Mouse (Mus musculus) MEL (cell line): ENCODE data around the gene Il4. TPM values are rescaled to one million over a fixed set of nuclear protein-coding genes. Genes with fewer than 3 reads are reported as not detected.

Experiments used
- DNase-seq: peaks from one replicate; pipeline ENCODE4 v3.0.0; 2011; ENCODE audit warnings: low read depth, low spot score
- H3K27ac ChIP-seq: 2 replicates; pipeline ENCODE4 v1.5.1; 2012; ENCODE audit warnings: low read depth, mild to moderate bottlenecking, control low read depth, low read length, moderate library complexity; ENCODE audit not compliant: control insufficient read depth
- H3K27me3 ChIP-seq, 2 experiments: fragments of 150-350 bp in 1 of 2; sonication (generic) in 1 of 2; 2 replicates each; pipeline ENCODE4 v1.6.1; 2012; ENCODE audit warnings: low read length in 2 of 2, mild to moderate bottlenecking in 2 of 2, improper control_type of control experiment in 1 of 2, moderate library complexity in 1 of 2; ENCODE audit not compliant: insufficient read depth in 2 of 2, control insufficient read depth in 1 of 2
- H3K36me3 ChIP-seq, 2 experiments: 2 replicates each; pipeline ENCODE4 v1.6.1; 2012 to 2014; ENCODE audit warnings: low read length in 2 of 2, improper control_type of control experiment in 1 of 2, inconsistent platforms in 1 of 2, mild to moderate bottlenecking in 1 of 2; ENCODE audit not compliant: insufficient read depth in 2 of 2, control insufficient read depth in 1 of 2
- H3K4me1 ChIP-seq, 2 experiments: fragments of 150-350 bp in 1 of 2; sonication (generic) in 1 of 2; 2 replicates each; pipeline ENCODE4 v1.6.1; 2012; ENCODE audit warnings: low read length in 2 of 2, improper control_type of control experiment in 1 of 2, mild to moderate bottlenecking in 1 of 2; ENCODE audit not compliant: insufficient read depth in 2 of 2, control insufficient read depth in 1 of 2
- H3K4me3 ChIP-seq, 2 experiments: fragments of 150-350 bp in 1 of 2; sonication (generic) in 1 of 2; 2 replicates each; pipeline ENCODE4 v1.5.1; 2012; ENCODE audit warnings: low read depth in 2 of 2, low read length in 2 of 2, mild to moderate bottlenecking in 2 of 2, moderate library complexity in 2 of 2, control low read depth in 1 of 2, improper control_type of control experiment in 1 of 2; ENCODE audit not compliant: control insufficient read depth in 1 of 2, insufficient read depth in 1 of 2
- H3K79me2 ChIP-seq: 2 replicates; pipeline ENCODE4 v1.6.1; 2012; ENCODE audit warnings: mild to moderate bottlenecking, low read length, moderate library complexity; ENCODE audit not compliant: control insufficient read depth, poor library complexity, insufficient read depth
- H3K9ac ChIP-seq: 2 replicates; pipeline ENCODE4 v1.6.1; 2012; ENCODE audit warnings: low read depth, mild to moderate bottlenecking, control low read depth, low read length, moderate library complexity; ENCODE audit not compliant: control insufficient read depth, poor library complexity, severe bottlenecking
- H3K9me3 ChIP-seq: fragments of 150-350 bp; sonication (generic); replicated peaks from 2 replicates; pipeline ENCODE4 v1.6.1; 2012; ENCODE audit warnings: mild to moderate bottlenecking, low read length, improper control_type of control experiment, moderate library complexity; ENCODE audit not compliant: insufficient read depth
- BHLHE40 ChIP-seq: IDR thresholded peaks from 2 replicates; pipeline ENCODE4 v1.6.1; 2012; ENCODE audit warnings: low read depth, mild to moderate bottlenecking, inconsistent platforms, low read length, improper control_type of control experiment, borderline replicate concordance
- CHD1 ChIP-seq: IDR thresholded peaks from 2 replicates; pipeline ENCODE4 v1.6.1; 2012; ENCODE audit warnings: low read depth, mild to moderate bottlenecking, inconsistent platforms, low read length, improper control_type of control experiment
- CHD2 ChIP-seq: IDR thresholded peaks from 2 replicates; pipeline ENCODE4 v1.6.1; 2011; ENCODE audit warnings: low read length, improper control_type of control experiment
- CTCF ChIP-seq, 3 experiments: IDR thresholded peaks in 2 of 3; conservative IDR thresholded peaks in 1 of 3; 2 replicates each; pipeline ENCODE4 v1.5.1; 2011 to 2012; ENCODE audit warnings: low read length in 3 of 3, low read depth in 2 of 3, mild to moderate bottlenecking in 2 of 3, improper control_type of control experiment in 1 of 3, inconsistent platforms in 1 of 3, mixed read lengths in 1 of 3, moderate library complexity in 1 of 3; ENCODE audit not compliant: control insufficient read depth in 1 of 3, insufficient read depth in 1 of 3, poor library complexity in 1 of 3, severe bottlenecking in 1 of 3
- EP300 ChIP-seq, 2 experiments: IDR thresholded peaks; 2 replicates each; pipeline ENCODE4 v1.6.1; 2011; ENCODE audit warnings: improper control_type of control experiment in 2 of 2, low read length in 2 of 2, low read depth in 1 of 2, mild to moderate bottlenecking in 1 of 2
- ETS1 ChIP-seq: IDR thresholded peaks from 2 replicates; pipeline ENCODE4 v1.6.1; 2012; ENCODE audit warnings: low read depth, mild to moderate bottlenecking, inconsistent platforms, low read length, improper control_type of control experiment, moderate library complexity
- GATA1 ChIP-seq: IDR thresholded peaks from 2 replicates; pipeline ENCODE4 v1.6.1; 2011; ENCODE audit warnings: low read depth, low read length, improper control_type of control experiment
- KAT2A ChIP-seq: conservative IDR thresholded peaks from 2 replicates; pipeline ENCODE4 v1.6.1; 2012; ENCODE audit warnings: low read depth, low read length, improper control_type of control experiment, inconsistent platforms
- MAFK ChIP-seq: IDR thresholded peaks from 2 replicates; pipeline ENCODE4 v1.6.1; 2011; ENCODE audit warnings: low read depth, mild to moderate bottlenecking, low read length, improper control_type of control experiment, borderline replicate concordance
- MAX ChIP-seq: IDR thresholded peaks from 2 replicates; pipeline ENCODE4 v1.6.1; 2011; ENCODE audit warnings: low read length, improper control_type of control experiment
- MEF2A ChIP-seq: IDR thresholded peaks from 2 replicates; pipeline ENCODE4 v1.6.1; 2014; ENCODE audit warnings: low read depth, mild to moderate bottlenecking, inconsistent platforms, low read length, improper control_type of control experiment; ENCODE audit not compliant: poor library complexity, insufficient replicate concordance, severe bottlenecking; ENCODE audit errors: extremely low read depth
- MXI1 ChIP-seq: IDR thresholded peaks from 2 replicates; pipeline ENCODE4 v1.6.1; 2011; ENCODE audit warnings: mild to moderate bottlenecking, low read depth, low read length, improper control_type of control experiment
- MYB ChIP-seq: IDR thresholded peaks from 2 replicates; pipeline ENCODE4 v1.6.1; 2011; ENCODE audit warnings: mild to moderate bottlenecking, low read depth, low read length, improper control_type of control experiment
- MYC ChIP-seq: IDR thresholded peaks from 2 replicates; pipeline ENCODE4 v1.6.1; 2011; ENCODE audit warnings: low read depth, mild to moderate bottlenecking, low read length, improper control_type of control experiment, moderate library complexity
- NRF1 ChIP-seq: IDR thresholded peaks from 2 replicates; pipeline ENCODE4 v1.6.1; 2014; ENCODE audit warnings: low read depth, mild to moderate bottlenecking, inconsistent platforms, low read length, improper control_type of control experiment, moderate library complexity; ENCODE audit not compliant: poor library complexity, insufficient read depth, severe bottlenecking
- POLR2A ChIP-seq, 2 experiments: IDR thresholded peaks; 2 replicates each; pipeline ENCODE4 v1.6.1; 2011 to 2012; ENCODE audit warnings: low read length in 2 of 2, mild to moderate bottlenecking in 2 of 2, control low read depth in 1 of 2, improper control_type of control experiment in 1 of 2, low read depth in 1 of 2, moderate library complexity in 1 of 2; ENCODE audit not compliant: control insufficient read depth in 1 of 2, insufficient read depth in 1 of 2, poor library complexity in 1 of 2
- RAD21 ChIP-seq: IDR thresholded peaks from 2 replicates; pipeline ENCODE4 v1.6.1; 2011; ENCODE audit warnings: mild to moderate bottlenecking, low read depth, low read length, improper control_type of control experiment
- RCOR1 ChIP-seq: IDR thresholded peaks from 2 replicates; pipeline ENCODE4 v1.6.1; 2012; ENCODE audit warnings: low read depth, mild to moderate bottlenecking, inconsistent platforms, low read length, improper control_type of control experiment
- SIN3A ChIP-seq: IDR thresholded peaks from 2 replicates; pipeline ENCODE4 v1.6.1; 2012; ENCODE audit warnings: low read length, improper control_type of control experiment, inconsistent platforms
- SMC3 ChIP-seq: IDR thresholded peaks from 2 replicates; pipeline ENCODE4 v1.6.1; 2011; ENCODE audit warnings: low read depth, low read length, improper control_type of control experiment
- TAL1 ChIP-seq: IDR thresholded peaks from 2 replicates; pipeline ENCODE4 v1.6.1; 2012; ENCODE audit warnings: mild to moderate bottlenecking, inconsistent platforms, low read length, moderate library complexity, mixed read lengths
- TBP ChIP-seq: IDR thresholded peaks from 2 replicates; pipeline ENCODE4 v1.8.0; 2011; ENCODE audit warnings: low read depth, low read length, improper control_type of control experiment
- TCF12 ChIP-seq: IDR thresholded peaks from 2 replicates; pipeline ENCODE4 v1.6.1; 2014; ENCODE audit warnings: low read depth, mild to moderate bottlenecking, inconsistent platforms, low read length, improper control_type of control experiment, moderate library complexity
- UBTF ChIP-seq: IDR thresholded peaks from 2 replicates; pipeline ENCODE4 v1.6.1; 2012; ENCODE audit warnings: low read depth, mild to moderate bottlenecking, inconsistent platforms, low read length, improper control_type of control experiment, moderate library complexity, borderline replicate concordance; ENCODE audit not compliant: insufficient read depth
- USF1 ChIP-seq: IDR thresholded peaks from 2 replicates; pipeline ENCODE4 v1.6.1; 2014; ENCODE audit warnings: low read depth, mild to moderate bottlenecking, inconsistent platforms, low read length, improper control_type of control experiment, moderate library complexity
- USF2 ChIP-seq, 2 experiments: IDR thresholded peaks; 2 replicates each; pipeline ENCODE4 v1.6.1; 2011 to 2012; ENCODE audit warnings: improper control_type of control experiment in 2 of 2, low read length in 2 of 2, borderline replicate concordance in 1 of 2, inconsistent platforms in 1 of 2, low read depth in 1 of 2, mild to moderate bottlenecking in 1 of 2; ENCODE audit not compliant: insufficient read depth in 1 of 2
- ZC3H11A ChIP-seq: IDR thresholded peaks from 2 replicates; pipeline ENCODE4 v1.6.1; 2012; ENCODE audit warnings: low read depth, mild to moderate bottlenecking, inconsistent platforms, low read length, improper control_type of control experiment
- ZNF384 ChIP-seq: IDR thresholded peaks from 2 replicates; pipeline ENCODE4 v1.6.1; 2012; ENCODE audit warnings: low read depth, mild to moderate bottlenecking, inconsistent platforms, low read length, improper control_type of control experiment
- polyA plus RNA-seq, 2 experiments: library from polyadenylated mRNA; stranded (reverse) in 1 of 2; unstranded in 1 of 2; fragments of >175 nt in 1 of 2; fragments of >200 nt in 1 of 2; gene quantifications; 2 replicates each; pipeline versions ENCODE4 v1.2.1 to v1.2.4; 2012; ENCODE audit warnings: low replicate concordance in 2 of 2, low read depth in 1 of 2; ENCODE audit not compliant: insufficient read length in 2 of 2, insufficient read depth in 1 of 2, missing spikeins in 1 of 2
- total RNA-seq: library from RNA; depleted of rRNA; stranded (reverse); fragments of 300-350 nt; gene quantifications from 2 replicates; pipeline ENCODE4 v1.2.3, GENCODE M21; 2012

Il4 gene
- total and polyA plus RNA-seq, 3 experiments = 4.3 to 10.4 TPM; not detected in 1

- H3K79me2 ChIP-seq = no peaks in the 10 kb centered on the region
- peaks cover 11 to 20% of the 10 kb centered on the region in 2 experiments for H3K4me1 ChIP-seq
- H3K36me3 ChIP-seq = peaks cover under 1 to 9% of the 10 kb centered on the region in 2 experiments; a peak in 3 of 4 replicates
- no peak overlapping the region for H3K27ac ChIP-seq
- no peak for DNase-seq
- TF ChIP-seq MAFK (no peak), CHD2 (no peak), RAD21 (no peak), MAX (no peak), MEF2A (no peak), TAL1 (no peak), KAT2A (no peak), ZC3H11A (no peak), ETS1 (no peak), POLR2A (IDR thresholded peaks at IDR 0.05; ENCODE audit: control insufficient read depth in 1 of 2, insufficient read depth in 1 of 2, low read depth in 1 of 2, low read length in 2 of 2, poor library complexity in 1 of 2) (no peak), BHLHE40 (no peak), CHD1 (no peak), MYB (no peak)
- H3K4me3 ChIP-seq = no peak overlapping the region
- no peaks in the 10 kb centered on the region for H3K27me3 ChIP-seq
- no peak overlapping the region for H3K9ac ChIP-seq
- H3K9me3 ChIP-seq = no peaks in the 10 kb centered on the region
Observed at GRCm38 (mm10) chr11:53644017-53644416, 25.5 kb upstream of the Il4 start.

GRCm38 (mm10) chr11:53642744-53643279, 24.3 kb upstream of the Il4 start:
- Histone ChIP-seq H3K9me3 (no peaks in the 10 kb centered on the region), H3K27me3 (no peaks in the 10 kb centered on the region), H3K36me3 (peaks cover 0 to 9% of the 10 kb centered on the region in 2 experiments; a peak in 2 of 4 replicates), H3K4me3 (peak overlapping the region in 1 of 2 experiments; percentile 19; a peak in 1 of 4 replicates), H3K9ac (no peak overlapping the region; the same call in 1 of the 2 replicates), H3K79me2 (no peaks in the 10 kb centered on the region), H3K27ac (no peak overlapping the region), H3K4me1 (peaks cover 11 to 20% of the 10 kb centered on the region in 2 experiments)
- peak; percentile 68 for DNase-seq
- TF ChIP-seq MYB = 0 out of 2 replicates have a peak, but pooled peaks have one; percentile 7
- TF ChIP-seq MXI1 = peak; percentile 79
- no peak for TF ChIP-seq UBTF
- no peak for TF ChIP-seq NRF1
- peak; percentile 33; the same call in 1 of the 2 replicates for TF ChIP-seq GATA1
- peak; percentile 22; the same call in 1 of the 2 replicates for TF ChIP-seq BHLHE40
- TF ChIP-seq ZC3H11A = peak; percentile 76
- peak; percentile 78 to 94 (median 82) for TF ChIP-seq CTCF (IDR thresholded peaks at IDR 0.05 in 2 of 3, conservative IDR thresholded peaks at IDR 0.05 in 1 of 3; ENCODE audit: control insufficient read depth in 1 of 3, insufficient read depth in 1 of 3, low read depth in 2 of 3, low read length in 3 of 3, poor library complexity in 1 of 3, severe bottlenecking in 1 of 3)
- TF ChIP-seq MYC = peak; percentile 82
- TF ChIP-seq SIN3A = peak; percentile 47; the same call in 1 of the 2 replicates
- peak in 1 of 2 experiments; percentile 17; a peak in 2 of 4 replicates for TF ChIP-seq EP300 (IDR thresholded peaks at IDR 0.05; ENCODE audit: low read depth in 1 of 2, low read length in 2 of 2)
- no peak for TF ChIP-seq TCF12
- TF ChIP-seq SMC3 = peak; percentile 81
- TF ChIP-seq MAX = peak; percentile 18; the same call in 1 of the 2 replicates
- no peak for TF ChIP-seq TBP
- TF ChIP-seq RAD21 = peak; percentile 70
- TF ChIP-seq CHD1 = no peak
- TF ChIP-seq USF1 = peak; percentile 75
- no peak for TF ChIP-seq ZNF384
- no peak for TF ChIP-seq USF2 (IDR thresholded peaks at IDR 0.05; ENCODE audit: borderline replicate concordance in 1 of 2, insufficient read depth in 1 of 2, low read depth in 1 of 2, low read length in 2 of 2)
- no peak for TF ChIP-seq RCOR1
- no peak for TF ChIP-seq TAL1
- TF ChIP-seq, all 39 proteins: peak for 13
